Mouse (Mus musculus) ES-Bruce4 (cell line): ENCODE results near the gene Oas1e. TPM values are rescaled to one million over a fixed set of nuclear protein-coding genes. Genes with fewer than 3 reads are reported as not detected.

Source experiments
- H3K27ac ChIP-seq: 2 replicates; pipeline ENCODE4 v1.5.1; 2012; ENCODE audit warnings: low read length, inconsistent platforms; ENCODE audit not compliant: insufficient read depth
- H3K27me3 ChIP-seq: 2 replicates; pipeline ENCODE4 v1.6.1; 2012; ENCODE audit warnings: mild to moderate bottlenecking, low read length, inconsistent platforms; ENCODE audit not compliant: control insufficient read depth, poor library complexity, insufficient read depth, severe bottlenecking
- H3K36me3 ChIP-seq: 2 replicates; pipeline ENCODE4 v1.6.1; 2012; ENCODE audit warnings: inconsistent platforms, mild to moderate bottlenecking, low read length, moderate library complexity; ENCODE audit not compliant: control insufficient read depth, poor library complexity, insufficient read depth, severe bottlenecking
- H3K4me1 ChIP-seq: one replicate; pipeline ENCODE4 v1.8.1; 2011; ENCODE audit warnings: low read length; ENCODE audit not compliant: control insufficient read depth, insufficient read depth
- H3K4me3 ChIP-seq: 2 replicates; pipeline ENCODE4 v1.5.1; 2011; ENCODE audit warnings: low read depth, mild to moderate bottlenecking, low read length
- H3K9ac ChIP-seq: 2 replicates; pipeline ENCODE4 v1.6.1; 2012; ENCODE audit warnings: low read depth, mild to moderate bottlenecking, inconsistent platforms; ENCODE audit not compliant: poor library complexity, severe bottlenecking
- H3K9me3 ChIP-seq: replicated peaks from 2 replicates; pipeline ENCODE4 v1.6.1; 2012; ENCODE audit warnings: mild to moderate bottlenecking, low read length, inconsistent platforms; ENCODE audit not compliant: control insufficient read depth, poor library complexity, insufficient read depth, severe bottlenecking
- CTCF ChIP-seq: IDR thresholded peaks from one replicate; pipeline ENCODE4 v1.8.1; 2011; ENCODE audit warnings: low read depth, low read length
- EP300 ChIP-seq: IDR thresholded peaks from 2 replicates; pipeline ENCODE4 v1.6.1; 2011; ENCODE audit warnings: low read depth, low read length; ENCODE audit not compliant: insufficient read depth
- POLR2A ChIP-seq: IDR thresholded peaks from one replicate; pipeline ENCODE4 v1.8.1; 2011; ENCODE audit warnings: low read length; ENCODE audit not compliant: insufficient read depth
- polyA plus RNA-seq: library from polyadenylated mRNA; stranded (reverse); fragments of >200 nt; gene quantifications from 2 replicates; pipeline ENCODE4 v1.2.4, GENCODE M21; 2011; ENCODE audit warnings: low read depth; ENCODE audit not compliant: missing spikeins, insufficient read depth, insufficient read length

Gene Oas1e
- polyA plus RNA-seq, 1 experiment: not detected

GRCm38 (mm10) chr5:120779922-120780321 lies 15.4 kb downstream of the Oas1e start:
- Histone ChIP-seq H3K27ac (no peak overlapping the region), H3K36me3 (no peaks in the 10 kb centered on the region), H3K27me3 (no peaks in the 10 kb centered on the region), H3K4me1 (peaks cover 2% of the 10 kb centered on the region), H3K4me3 (no peak overlapping the region), H3K9ac (no peak overlapping the region), H3K9me3 (no peaks in the 10 kb centered on the region)
- TF ChIP-seq POLR2A: no peak
- no peak for TF ChIP-seq EP300
- TF ChIP-seq CTCF: no peak

GRCm38 (mm10) chr5:120778941-120779340 lies 16.4 kb downstream of the Oas1e start:
- Histone ChIP-seq H3K4me1 (peaks cover 2% of the 10 kb centered on the region), H3K27me3 (no peaks in the 10 kb centered on the region), H3K27ac (no peak overlapping the region), H3K9me3 (no peaks in the 10 kb centered on the region), H3K4me3 (no peak overlapping the region), H3K9ac (no peak overlapping the region), H3K36me3 (no peaks in the 10 kb centered on the region)
- TF ChIP-seq CTCF: no peak

GRCm38 (mm10) chr5:120777478-120777877 lies 17.9 kb downstream of the Oas1e start, which contains the start of gene Oas3:
Gene Oas3, minus strand, starts transcription at chr5:120777661.
- no peaks in the 10 kb centered on the region for H3K9me3 ChIP-seq
- H3K4me1 ChIP-seq: peaks cover 2% of the 10 kb centered on the region
- no peaks in the 10 kb centered on the region for H3K27me3 ChIP-seq
- H3K4me3 ChIP-seq: no peak within 1 kb of the TSS
- no peak for TF ChIP-seq CTCF
- no peak for TF ChIP-seq POLR2A
- TF ChIP-seq EP300: no peak
- H3K36me3 ChIP-seq: no peaks in the 10 kb centered on the region
- H3K27ac ChIP-seq: no peak within 1 kb of the TSS
- no peak within 1 kb of the TSS for H3K9ac ChIP-seq

DNA sequence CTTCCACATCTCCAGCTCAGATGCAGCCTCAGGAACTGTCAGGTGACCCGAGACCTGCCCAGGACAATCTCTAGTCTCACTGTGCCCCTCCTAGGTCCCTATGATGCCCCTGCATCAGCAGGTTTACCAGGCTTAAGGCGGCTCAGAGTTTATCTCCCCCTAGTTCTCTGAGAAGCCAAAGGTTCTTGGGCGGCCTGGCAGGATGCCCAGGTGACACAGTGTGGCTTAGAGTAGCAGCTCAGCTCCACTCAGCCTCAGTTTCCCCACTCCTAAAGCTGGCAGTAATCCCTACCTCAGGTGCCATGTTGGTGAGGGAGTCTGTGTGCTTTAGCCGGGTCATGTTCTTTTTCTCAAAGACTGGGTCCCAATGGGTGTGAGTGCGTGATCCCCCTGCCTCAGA lies 18.5 kb downstream of the Oas1e start:
- Histone ChIP-seq H3K4me1 (peaks cover 2% of the 10 kb centered on the region), H3K36me3 (no peaks in the 10 kb centered on the region), H3K9me3 (no peaks in the 10 kb centered on the region), H3K4me3 (no peak overlapping the region), H3K27me3 (no peaks in the 10 kb centered on the region), H3K9ac (no peak overlapping the region), H3K27ac (no peak overlapping the region)
- TF ChIP-seq EP300 (no peak), POLR2A (no peak), CTCF (no peak)

DNA sequence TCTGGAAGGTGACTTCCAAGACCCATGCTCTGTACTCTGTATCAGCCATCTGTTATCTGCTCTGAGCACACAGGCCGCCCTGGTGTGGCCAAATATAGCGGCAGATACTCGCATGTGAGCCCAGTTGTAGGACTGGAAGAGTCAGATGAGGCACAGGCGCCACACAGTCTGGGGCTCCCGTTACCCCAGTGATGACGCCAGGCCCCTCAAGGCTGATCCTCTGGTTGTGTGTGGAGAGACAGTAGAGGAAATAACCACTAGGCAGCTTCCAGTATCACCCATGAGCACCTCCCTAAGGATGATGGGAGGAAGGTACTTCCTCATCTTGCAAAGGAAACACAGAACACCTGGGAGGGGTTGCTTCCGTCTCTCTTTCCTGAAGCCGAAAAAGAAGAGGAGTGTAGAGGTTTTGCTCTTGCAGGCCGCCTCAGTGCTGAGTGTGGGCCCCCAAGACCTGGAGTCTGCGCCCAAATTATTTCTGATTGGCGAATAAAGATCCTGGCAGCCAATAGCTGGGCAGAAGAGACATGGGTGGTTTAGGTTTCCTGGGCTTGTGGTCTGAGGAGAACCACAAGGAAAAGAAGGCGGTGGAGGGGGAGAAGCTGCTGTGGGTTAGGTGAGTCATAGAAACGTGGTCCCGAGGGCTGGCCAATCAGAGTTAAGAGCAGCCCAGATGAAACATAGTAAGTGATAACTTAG lies 19.9 kb downstream of the Oas1e start:
- no peak overlapping the region for H3K9ac ChIP-seq
- H3K36me3 ChIP-seq: no peaks in the 10 kb centered on the region
- H3K4me1 ChIP-seq: peaks cover 2% of the 10 kb centered on the region
- H3K27ac ChIP-seq: no peak overlapping the region
- no peaks in the 10 kb centered on the region for H3K9me3 ChIP-seq
- no peak overlapping the region for H3K4me3 ChIP-seq
- TF ChIP-seq CTCF (no peak), EP300 (no peak), POLR2A (no peak)
- H3K27me3 ChIP-seq: no peaks in the 10 kb centered on the region

DNA sequence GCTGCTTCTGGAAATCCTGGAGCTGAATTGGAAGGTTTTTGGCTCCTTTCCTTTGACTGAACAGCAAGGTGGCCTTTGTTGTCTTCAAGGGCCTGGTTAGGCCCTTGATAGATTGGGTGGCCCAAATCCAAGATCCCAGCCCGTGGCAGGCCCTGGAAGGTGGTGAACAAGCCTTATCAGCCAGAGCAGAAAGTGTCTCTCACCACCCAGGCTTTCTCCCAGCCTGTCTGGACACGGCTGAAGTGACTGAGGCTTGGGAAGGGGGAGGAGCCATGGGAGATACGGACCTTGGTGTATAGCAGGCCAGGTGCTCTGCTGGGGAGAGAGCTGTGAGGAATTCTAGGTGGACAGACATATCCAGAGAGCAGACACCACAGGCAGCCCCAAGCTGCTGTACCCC lies 25.9 kb downstream of the Oas1e start:
- Histone ChIP-seq H3K27me3 (no peaks in the 10 kb centered on the region), H3K4me3 (no peak overlapping the region), H3K9ac (no peak overlapping the region), H3K4me1 (no peaks in the 10 kb centered on the region), H3K36me3 (no peaks in the 10 kb centered on the region), H3K27ac (no peak overlapping the region), H3K9me3 (no peaks in the 10 kb centered on the region)
- TF ChIP-seq EP300 (no peak), CTCF (no peak), POLR2A (no peak)
